23 mouse cellular contexts compared by ENCODE assay signal in genomic region chr6:142773566-142773965, GRCm38 (mm10). TPM values are rescaled to one million over a fixed set of nuclear protein-coding genes. Genes with fewer than 3 reads are reported as not detected.
DNase-seq lines count a peak whose midpoint lies in the region; ATAC-seq and TF ChIP-seq lines count a peak whose summit lies in the region.
"Had no signal": no experiment of that assay in that cellular context is flagged by ENCODE, and none has a peak within 500 bp of the region (broad histone marks: within the 10 kb centered on the region; RNA-seq: fewer than 3 reads in every experiment).

No protein-coding gene starts in this region.

- peaks cover 33% of the 10 kb centered on the region for H3K36me3 ChIP-seq in kidney, postnatal 0 days (ENCODE audit: insufficient read depth, low read length)
- H3K36me3 ChIP-seq in lung, postnatal 0 days (ENCODE audit: insufficient read depth, low read length): peaks cover 22% of the 10 kb centered on the region; the same call in 1 of the 2 replicates
- peaks cover 8 to 18% of the 10 kb centered on the region in 2 experiments for H3K36me3 ChIP-seq in MEL (ENCODE audit: control insufficient read depth in 1 of 2, insufficient read depth in 2 of 2, low read length in 2 of 2)
- peaks cover 54% of the 10 kb centered on the region for H3K36me3 ChIP-seq in kidney, embryonic 14.5 days (ENCODE audit: control insufficient read depth, insufficient read depth, low read length)

- no peak overlapping the region for H3K9ac ChIP-seq in kidney, postnatal 0 days (ENCODE audit: low read depth, low read length)
- H3K9ac ChIP-seq in lung, postnatal 0 days (replicated peaks; ENCODE audit: low read depth): no peak overlapping the region
- no peak overlapping the region for H3K9ac ChIP-seq in MEL (ENCODE audit: control insufficient read depth, low read depth, low read length, poor library complexity, severe bottlenecking)
- no peak overlapping the region for H3K9ac ChIP-seq in kidney, embryonic 14.5 days (ENCODE audit: low read depth, low read length)
- H3K9ac ChIP-seq: hindbrain, embryonic 12.5 days; intestine, embryonic 15.5 days; liver, embryonic 13.5 days; midbrain, embryonic 13.5 days had no signal

- H3K4me2 ChIP-seq in kidney, postnatal 0 days (ENCODE audit: low read length): no peak overlapping the region
- H3K4me2 ChIP-seq in lung, postnatal 0 days (replicated peaks; ENCODE audit: low read depth, low read length): no peak overlapping the region
- H3K4me2 ChIP-seq in kidney, embryonic 14.5 days (replicated peaks; ENCODE audit: low read depth, low read length): no peak overlapping the region
- H3K4me2 ChIP-seq: hindbrain, embryonic 12.5 days; intestine, embryonic 15.5 days; liver, embryonic 13.5 days; midbrain, embryonic 13.5 days had no signal

- ATAC-seq in kidney, postnatal 0 days (replicated peaks; ENCODE audit: low FRiP score, low read depth): no peak
- ATAC-seq in lung, postnatal 0 days: no peak
- peak; percentile 24 for ATAC-seq in erythroblast, adult 5-6 weeks (replicated peaks; ENCODE audit: low FRiP score, poor library complexity, severe bottlenecking)
- ATAC-seq in kidney, embryonic 14.5 days (ENCODE audit: low FRiP score, low TSS enrichment): no peak
- ATAC-seq: forebrain, embryonic 16.5 days; intestine, embryonic 15.5 days; midbrain, embryonic 13.5 days had no signal

- H3K4me3 ChIP-seq in kidney, postnatal 0 days (replicated peaks; ENCODE audit: low read depth, low read length): no peak overlapping the region
- no peak overlapping the region for H3K4me3 ChIP-seq in lung, postnatal 0 days (ENCODE audit: low read depth, low read length)
- H3K4me3 ChIP-seq in MEL (ENCODE audit: control insufficient read depth in 1 of 2, insufficient read depth in 1 of 2, low read depth in 2 of 2, low read length in 2 of 2): no peak overlapping the region
- H3K4me3 ChIP-seq in kidney, embryonic 14.5 days (ENCODE audit: low read length): no peak overlapping the region
- H3K4me3 ChIP-seq: erythroblast, embryonic 14.5 days; hindbrain, embryonic 12.5 days; intestine, embryonic 15.5 days; liver, embryonic 13.5 days; midbrain, embryonic 13.5 days; myocyte had no signal

- TF ChIP-seq POLR2A in MEL (IDR thresholded peaks at IDR 0.05; ENCODE audit: control insufficient read depth in 1 of 2, insufficient read depth in 1 of 2, low read depth in 1 of 2, low read length in 2 of 2, poor library complexity in 1 of 2): no peak

- H3K4me1 ChIP-seq in kidney, postnatal 0 days (replicated peaks; ENCODE audit: insufficient read depth, low read length): no peaks in the 10 kb centered on the region
- no peaks in the 10 kb centered on the region for H3K4me1 ChIP-seq in lung, postnatal 0 days (ENCODE audit: insufficient read depth, low read depth, low read length)
- H3K4me1 ChIP-seq in MEL (ENCODE audit: control insufficient read depth in 1 of 2, insufficient read depth in 2 of 2, low read length in 2 of 2): peaks cover 7 to 19% of the 10 kb centered on the region in 2 experiments
- H3K4me1 ChIP-seq in kidney, embryonic 14.5 days (ENCODE audit: control insufficient read depth, insufficient read depth, low read length): no peaks in the 10 kb centered on the region
- H3K4me1 ChIP-seq: hindbrain, embryonic 12.5 days; intestine, embryonic 15.5 days; midbrain, embryonic 13.5 days had no signal

- 90% methylated on average over 5 of the region's 5 CpGs for WGBS in kidney, postnatal 0 days
- 86% methylated on average over 5 of the region's 5 CpGs for WGBS in lung, postnatal 0 days
- WGBS in kidney, embryonic 14.5 days: 91% methylated on average over 5 of the region's 5 CpGs

- H3K79me2 ChIP-seq in MEL (ENCODE audit: control insufficient read depth, insufficient read depth, low read length, poor library complexity): no peaks in the 10 kb centered on the region

- no peak overlapping the region for H3K27ac ChIP-seq in kidney, postnatal 0 days
- H3K27ac ChIP-seq in lung, postnatal 0 days (ENCODE audit: low read length): no peak overlapping the region
- H3K27ac ChIP-seq in MEL (ENCODE audit: control insufficient read depth, low read depth, low read length): no peak overlapping the region
- H3K27ac ChIP-seq in kidney, embryonic 14.5 days (ENCODE audit: low read depth, low read length): no peak overlapping the region
- H3K27ac ChIP-seq: hindbrain, embryonic 12.5 days; intestine, embryonic 15.5 days; liver, embryonic 13.5 days; macrophage; midbrain, embryonic 13.5 days had no signal

- DNase-seq in kidney, postnatal 0 days (ENCODE audit: low spot score): no peak
- DNase-seq in kidney, postnatal 25 days: no peak
- DNase-seq in lung, postnatal 0 days (ENCODE audit: low spot score): no peak
- DNase-seq in lung, postnatal 36 days: no peak
- peak; percentile 30 for DNase-seq in MEL (ENCODE audit: low read depth, low spot score)
- no peak for DNase-seq in kidney, adult 11 months
- DNase-seq: cerebellum, postnatal 25 days; gastrocnemius, postnatal 10 days; heart, adult 18-20 months; kidney, postnatal 36 days; liver, embryonic 13.5 days; right cerebral cortex, postnatal 4 days; thymus, adult 18-20 months had no signal

- no peaks in the 10 kb centered on the region for H3K27me3 ChIP-seq in kidney, postnatal 0 days (ENCODE audit: insufficient read depth, low read length)
- H3K27me3 ChIP-seq in lung, postnatal 0 days (replicated peaks; ENCODE audit: insufficient read depth, low read length): no peaks in the 10 kb centered on the region
- no peaks in the 10 kb centered on the region for H3K27me3 ChIP-seq in MEL (ENCODE audit: control insufficient read depth in 1 of 2, insufficient read depth in 2 of 2, low read length in 2 of 2)
- no peaks in the 10 kb centered on the region for H3K27me3 ChIP-seq in kidney, embryonic 14.5 days (ENCODE audit: control insufficient read depth, insufficient read depth, low read length)
- H3K27me3 ChIP-seq: hindbrain, embryonic 12.5 days; intestine, embryonic 15.5 days; liver, embryonic 13.5 days; midbrain, embryonic 13.5 days had no signal

- TF ChIP-seq RAD21 in MEL (IDR thresholded peaks at IDR 0.05; ENCODE audit: low read depth, low read length): no peak

- TF ChIP-seq EP300 in lung, postnatal 0 days (IDR thresholded peaks at IDR 0.05): no peak
- TF ChIP-seq EP300 in MEL (IDR thresholded peaks at IDR 0.05; ENCODE audit: low read depth in 1 of 2, low read length in 2 of 2): no peak

- peak; percentile 35; the same call in 1 of the 2 replicates for TF ChIP-seq CTCF in kidney, postnatal 0 days (IDR thresholded peaks at IDR 0.05; ENCODE audit: low read depth)
- peak; percentile 21; the same call in 1 of the 2 replicates for TF ChIP-seq CTCF in lung, postnatal 0 days (IDR thresholded peaks at IDR 0.05)
- peak; percentile 39 to 52 (median 45) for TF ChIP-seq CTCF in MEL (IDR thresholded peaks at IDR 0.05 in 2 of 3, conservative IDR thresholded peaks at IDR 0.05 in 1 of 3; ENCODE audit: control insufficient read depth in 1 of 3, insufficient read depth in 1 of 3, low read depth in 2 of 3, low read length in 3 of 3, poor library complexity in 1 of 3, severe bottlenecking in 1 of 3)

- H3K9me3 ChIP-seq in kidney, postnatal 0 days (replicated peaks; ENCODE audit: low read length): no peaks in the 10 kb centered on the region
- H3K9me3 ChIP-seq in lung, postnatal 0 days (ENCODE audit: low read length): no peaks in the 10 kb centered on the region
- H3K9me3 ChIP-seq in MEL (replicated peaks; ENCODE audit: insufficient read depth, low read length): no peaks in the 10 kb centered on the region
- no peaks in the 10 kb centered on the region for H3K9me3 ChIP-seq in kidney, embryonic 14.5 days (ENCODE audit: control insufficient read depth, low read length)
- H3K9me3 ChIP-seq: hindbrain, embryonic 12.5 days; intestine, embryonic 15.5 days; liver, embryonic 13.5 days; midbrain, embryonic 13.5 days had no signal

TF ChIP-seq in MEL, 35 proteins besides CTCF, POLR2A, EP300 and RAD21:
- TF ChIP-seq POLR2AphosphoS2 (IDR thresholded peaks at IDR 0.05; ENCODE audit: low read length): 0 out of 2 replicates have a peak, but pooled peaks have one; percentile 41
- no peak for TF ChIP-seq GABPA (IDR thresholded peaks at IDR 0.05; ENCODE audit: low read depth, low read length)

RNA-seq across cellular contexts. Expression of gene Cmas, which starts 17.1 kb away (rescaled TPM):
- 60.0 and 63.2 TPM in 2 replicates for polyA plus RNA-seq in kidney, postnatal 0 days (2015; fragmentation: Nextera tagmentation; extraction: Ambion mirVana)
- polyA plus RNA-seq in lung, postnatal 0 days (2015; fragmentation: Nextera tagmentation; extraction: Ambion mirVana): 53.5 and 53.6 TPM in 2 replicates
- total RNA-seq in MEL (2012; rRNA removed): 29.4 and 44.6 TPM in 2 replicates
- 10 to 100 TPM in 1 of 2 experiments, not detected in 1; 55.0 TPM for polyA plus RNA-seq in MEL (2012; ENCODE audit: insufficient read depth in 1 of 2, insufficient read length in 2 of 2, low read depth in 1 of 2, low replicate concordance in 2 of 2, missing spikeins in 1 of 2)
- total RNA-seq in erythroblast, adult 5-6 weeks (2015; ENCODE audit: low replicate concordance): 639 and 701 TPM in 2 replicates
- total RNA-seq in erythroblast, adult 5-6 weeks (2017; ENCODE audit: low replicate concordance): 721 and 946 TPM in 2 replicates
- 81.1 and 85.6 TPM in 2 replicates for polyA plus RNA-seq in kidney, embryonic 14.5 days (2014; fragmentation: Nextera tagmentation; extraction: Ambion mirVana)

RNA-seq across cellular contexts. Expression of gene Sult6b2, which starts 30.7 kb away (rescaled TPM):
- polyA plus RNA-seq in kidney, postnatal 0 days (2015; fragmentation: Nextera tagmentation; extraction: Ambion mirVana): not detected in 2 replicates
- polyA plus RNA-seq in lung, postnatal 0 days (2015; fragmentation: Nextera tagmentation; extraction: Ambion mirVana): not detected in 2 replicates
- not detected in 2 replicates for total RNA-seq in MEL (2012; rRNA removed)
- polyA plus RNA-seq in MEL (2012; ENCODE audit: insufficient read depth in 1 of 2, insufficient read length in 2 of 2, low read depth in 1 of 2, low replicate concordance in 2 of 2, missing spikeins in 1 of 2): under 1 TPM in 1 of 2 experiments, not detected in 1; 0.07 TPM
- not detected in 2 replicates for total RNA-seq in erythroblast, adult 5-6 weeks (2015; ENCODE audit: low replicate concordance)
- 0.42 TPM in 1 of 2 replicates, not detected in the other for total RNA-seq in erythroblast, adult 5-6 weeks (2017; ENCODE audit: low replicate concordance)
- 0.16 TPM in 1 of 2 replicates, not detected in the other for polyA plus RNA-seq in kidney, embryonic 14.5 days (2014; fragmentation: Nextera tagmentation; extraction: Ambion mirVana)
- total RNA-seq: gastrocnemius, postnatal 10 days; heart, adult 18-20 months; neutrophil, adult 5-6 weeks had no signal
- polyA plus RNA-seq: erythroblast, embryonic 14.5 days; hindbrain, embryonic 12.5 days; liver, embryonic 13.5 days; macrophage; myocyte had no signal
